Mouse (Mus musculus) lung, postnatal 0 days (tissue): ENCODE data around the gene Cd19. TPM values are rescaled to one million over a fixed set of nuclear protein-coding genes. Genes with fewer than 3 reads are reported as not detected.

Experiments
- ATAC-seq: fragments of 200-750 bp; cut with Nextera tagmentation; 2 replicates; pipeline ENCODE4 v1.8.0; 2017; ENCODE audit warnings: moderate library complexity
- DNase-seq: peaks from one replicate; pipeline ENCODE4 v3.0.0-alpha.2; 2016; ENCODE audit warnings: low spot score
- H3K27ac ChIP-seq: fragments of 300-500 bp; sonication (generic); 2 replicates; pipeline ENCODE4 v1.5.1; 2014; ENCODE audit warnings: antibody characterized with exemption, mild to moderate bottlenecking, low read length, mixed read lengths
- H3K27me3 ChIP-seq: fragments of 300-500 bp; sonication (generic); replicated peaks from 2 replicates; pipeline ENCODE4 v1.6.1; 2014; ENCODE audit warnings: low read length, mixed read lengths; ENCODE audit not compliant: insufficient read depth
- H3K36me3 ChIP-seq: fragments of 300-500 bp; sonication (generic); 2 replicates; pipeline ENCODE4 v1.6.1; 2014; ENCODE audit warnings: low read length, mixed read lengths; ENCODE audit not compliant: insufficient read depth
- H3K4me1 ChIP-seq: fragments of 300-500 bp; sonication (generic); 2 replicates; pipeline ENCODE4 v1.6.1; 2014; ENCODE audit warnings: antibody characterized with exemption, low read depth, low read length, mixed read lengths; ENCODE audit not compliant: insufficient read depth
- H3K4me2 ChIP-seq: fragments of 300-500 bp; sonication (generic); replicated peaks from 2 replicates; pipeline ENCODE4 v1.6.1; 2014; ENCODE audit warnings: low read depth, mild to moderate bottlenecking, low read length, moderate library complexity, mixed read lengths
- H3K4me3 ChIP-seq: fragments of 300-500 bp; sonication (generic); 2 replicates; pipeline ENCODE4 v1.5.1; 2014; ENCODE audit warnings: low read depth, low read length
- H3K9ac ChIP-seq: fragments of 300-500 bp; sonication (generic); replicated peaks from 2 replicates; pipeline ENCODE4 v1.6.1; 2014; ENCODE audit warnings: low read depth, mild to moderate bottlenecking
- H3K9me3 ChIP-seq: fragments of 300-500 bp; sonication (generic); 2 replicates; pipeline ENCODE4 v1.6.1; 2016; ENCODE audit warnings: low read length, mixed read lengths
- CTCF ChIP-seq: IDR thresholded peaks from 2 replicates; pipeline ENCODE4 v1.5.1; 2016; ENCODE audit warnings: antibody characterized with exemption, mild to moderate bottlenecking
- EP300 ChIP-seq: IDR thresholded peaks from 2 replicates; pipeline ENCODE4 v1.6.1; 2016; ENCODE audit warnings: antibody characterized with exemption, mild to moderate bottlenecking, control low read depth
- WGBS: fragments of 180-500 bp; shearing (Covaris S2); extraction: QIAGEN DNeasy Blood & Tissue Kit; methylation state at CpG from one replicate; pipeline ENCODE4 v1.1.7; 2014; 5-methylcytosine and 5-hydroxymethylcytosine counted together
- polyA plus RNA-seq: library from polyadenylated mRNA; unstranded; fragments of >200 nt; fragmentation: Nextera tagmentation; extraction: Ambion mirVana; gene quantifications from 2 replicates; pipeline ENCODE4 v1.2.1, GENCODE M21; 2015

The Cd19 gene
- polyA plus RNA-seq, 1 experiment from 2014 or later, result 0.57 TPM

- TF ChIP-seq CTCF (no peak), EP300 (no peak)
- ATAC-seq (no peak), DNase-seq (no peak)
- H3K4me3 ChIP-seq, result no peak overlapping the region
- H3K36me3 ChIP-seq, result 0 out of 2 replicates have a peak, but pooled peaks cover 5% of the 10 kb centered on the region
- no peak overlapping the region for H3K9ac ChIP-seq
- 86% methylated on average over 6 of the region's 6 CpGs for WGBS
- no peak overlapping the region for H3K4me2 ChIP-seq
- H3K4me1 ChIP-seq, result no peaks in the 10 kb centered on the region
- no peak overlapping the region for H3K27ac ChIP-seq
- H3K27me3 ChIP-seq, result no peaks in the 10 kb centered on the region
- no peaks in the 10 kb centered on the region for H3K9me3 ChIP-seq
Observed at GRCm38 (mm10) chr7:126450641-126451040, 36.0 kb upstream of the Cd19 start.

- no peaks in the 10 kb centered on the region for H3K9me3 ChIP-seq
- H3K4me3 ChIP-seq, result no peak overlapping the region
- H3K4me2 ChIP-seq, result no peak overlapping the region
- H3K4me1 ChIP-seq, result no peaks in the 10 kb centered on the region
- DNase-seq, result no peak
- WGBS, result 90% methylated on average over 18 of the region's 18 CpGs
- ATAC-seq, result no peak
- H3K27ac ChIP-seq, result no peak overlapping the region
- 0 out of 2 replicates have a peak, but pooled peaks cover 5% of the 10 kb centered on the region for H3K36me3 ChIP-seq
- no peaks in the 10 kb centered on the region for H3K27me3 ChIP-seq
- no peak overlapping the region for H3K9ac ChIP-seq
- TF ChIP-seq CTCF (no peak), EP300 (no peak)
Observed at GRCm38 (mm10) chr7:126449991-126450390, 35.3 kb upstream of the Cd19 start.

DNA sequence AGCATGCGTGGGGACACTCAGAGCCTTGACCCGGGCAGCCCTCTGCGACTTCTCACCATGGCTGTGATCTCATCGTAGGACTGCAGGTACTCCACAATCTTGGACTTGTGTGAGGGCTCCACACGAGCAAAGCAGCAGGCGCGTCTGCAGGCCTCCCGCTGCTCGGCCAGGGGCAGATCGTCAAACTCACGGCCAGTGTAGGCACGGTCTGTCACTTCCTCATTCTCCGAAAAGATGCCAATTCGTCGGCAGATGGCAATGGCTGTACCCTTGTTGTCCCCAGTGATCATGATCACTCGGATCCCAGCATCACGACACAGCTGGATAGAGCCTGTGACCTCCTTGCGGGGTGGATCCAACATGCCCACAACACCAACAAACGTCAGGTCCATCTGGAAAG is 33.8 kb upstream of the Cd19 start:
- Histone ChIP-seq H3K4me2 (no peak overlapping the region), H3K36me3 (0 out of 2 replicates have a peak, but pooled peaks cover 12% of the 10 kb centered on the region), H3K4me1 (no peaks in the 10 kb centered on the region), H3K27me3 (no peaks in the 10 kb centered on the region), H3K9ac (no peak overlapping the region), H3K4me3 (no peak overlapping the region), H3K9me3 (no peaks in the 10 kb centered on the region), H3K27ac (no peak overlapping the region)
- ATAC-seq (no peak), DNase-seq (no peak)
- TF ChIP-seq CTCF (no peak), EP300 (no peak)
- WGBS, result 89% methylated on average over 19 of the region's 19 CpGs

GRCm38 (mm10) chr7:126446217-126446616 is 31.5 kb upstream of the Cd19 start:
- 90% methylated on average over 21 of the region's 21 CpGs for WGBS
- Histone ChIP-seq H3K4me3 (no peak overlapping the region), H3K36me3 (0 out of 2 replicates have a peak, but pooled peaks cover 12% of the 10 kb centered on the region), H3K4me1 (no peaks in the 10 kb centered on the region), H3K9me3 (no peaks in the 10 kb centered on the region), H3K27me3 (no peaks in the 10 kb centered on the region), H3K4me2 (no peak overlapping the region), H3K9ac (no peak overlapping the region), H3K27ac (no peak overlapping the region)
- TF ChIP-seq CTCF (no peak), EP300 (no peak)
- ATAC-seq (no peak), DNase-seq (no peak)

- whole genome bisulfite sequencing, result 95% methylated on average over 15 of the region's 15 CpGs
- 0 out of 2 replicates have a peak, but pooled peaks cover 12% of the 10 kb centered on the region for H3K36me3 ChIP-seq
Observed at GRCm38 (mm10) chr7:126445104-126445815, 30.6 kb upstream of the Cd19 start.

DNA sequence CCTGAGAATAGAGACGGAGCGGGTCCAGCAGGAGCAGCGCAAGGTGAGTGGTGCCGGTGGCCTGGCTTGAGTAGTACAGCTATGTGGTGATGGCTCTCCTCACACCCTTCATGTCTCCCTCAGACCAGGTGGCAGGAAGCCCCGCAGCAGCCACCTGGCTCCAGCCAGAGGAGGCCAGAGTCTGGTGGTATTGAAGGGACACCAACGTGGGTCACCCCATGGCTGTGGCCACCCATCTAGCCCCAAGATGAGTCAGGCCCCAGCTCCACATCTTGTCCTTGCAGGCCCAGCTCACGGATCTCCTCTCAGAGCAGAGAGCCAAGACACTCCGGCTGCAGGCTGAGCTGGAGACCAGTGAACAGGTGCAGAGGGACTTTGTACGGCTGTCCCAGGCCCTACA is 29.8 kb upstream of the Cd19 start:
- no peak for ATAC-seq
- no peak overlapping the region for H3K9ac ChIP-seq
- H3K4me1 ChIP-seq, result no peaks in the 10 kb centered on the region
- WGBS, result 94% methylated on average over 9 of the region's 9 CpGs
- H3K4me2 ChIP-seq, result no peak overlapping the region
- no peak overlapping the region for H3K27ac ChIP-seq
- H3K36me3 ChIP-seq, result 0 out of 2 replicates have a peak, but pooled peaks cover 12% of the 10 kb centered on the region
- H3K4me3 ChIP-seq, result no peak overlapping the region
- DNase-seq, result no peak
- H3K9me3 ChIP-seq, result no peaks in the 10 kb centered on the region
- TF ChIP-seq CTCF (no peak), EP300 (no peak)
- H3K27me3 ChIP-seq, result no peaks in the 10 kb centered on the region

More at GRCm38 (mm10) chr7:126445104-126445815, 30.6 kb upstream of the Cd19 start:
- DNase-seq (no peak), ATAC-seq (no peak)
- H3K27ac ChIP-seq, result no peak overlapping the region
- H3K9me3 ChIP-seq, result no peaks in the 10 kb centered on the region
- H3K4me2 ChIP-seq, result no peak overlapping the region
- H3K27me3 ChIP-seq, result no peaks in the 10 kb centered on the region
- no peak overlapping the region for H3K9ac ChIP-seq
- no peaks in the 10 kb centered on the region for H3K4me1 ChIP-seq
- H3K4me3 ChIP-seq, result no peak overlapping the region
- TF ChIP-seq EP300 (no peak), CTCF (no peak)
